Mouse (Mus musculus) retina, embryonic 14.5 days (tissue): Measurements from ENCODE around the gene Notch2.

ENCODE experiments used
- DNase-seq: peaks from one replicate; pipeline ENCODE4 v3.0.0-alpha.2; 2015; ENCODE audit warnings: low spot score

Gene Notch2

DNA sequence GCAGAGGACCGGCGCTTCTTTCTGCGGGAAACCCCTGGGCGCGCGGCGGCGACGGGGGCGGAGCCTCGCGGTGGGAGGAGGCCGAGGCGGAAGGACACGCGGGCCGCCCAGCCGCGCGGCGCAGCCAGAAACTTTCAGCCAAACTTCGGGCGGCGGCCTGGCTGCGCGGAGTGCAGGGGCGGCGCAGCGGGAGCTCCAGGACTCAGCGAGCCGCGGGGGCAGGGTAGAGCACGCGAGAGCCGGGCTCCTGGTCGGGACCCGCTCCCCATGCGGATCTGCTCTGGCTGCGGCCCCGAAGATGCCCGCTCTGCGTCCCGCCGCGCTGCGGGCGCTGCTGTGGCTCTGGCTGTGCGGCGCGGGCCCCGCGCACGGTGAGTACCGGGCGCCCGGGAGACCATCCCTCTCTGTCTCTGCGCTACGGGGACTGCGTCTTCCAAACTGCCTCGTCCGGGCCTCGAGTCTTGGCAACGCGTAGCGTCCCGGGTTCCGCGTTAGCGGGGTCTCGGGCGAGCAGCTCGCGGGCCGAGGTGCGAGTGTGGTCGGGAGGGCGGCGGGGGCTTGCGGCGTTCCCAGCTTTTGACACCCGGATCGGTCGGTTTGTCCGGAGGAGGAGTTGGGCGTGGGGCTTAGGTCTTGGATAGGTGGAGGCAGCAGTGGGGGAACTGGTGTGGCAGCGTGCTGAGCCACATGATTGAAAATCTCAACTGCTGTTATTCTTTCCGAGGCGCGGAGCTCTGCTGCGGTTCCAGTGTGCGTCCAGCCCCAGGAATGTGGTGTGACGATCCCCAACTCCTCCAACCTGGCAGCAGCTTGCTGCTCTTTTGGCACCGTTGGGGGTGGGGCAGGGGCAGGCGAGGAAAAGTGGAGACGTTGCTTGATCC is at the start of gene Notch2:
TSS of gene Notch2 (plus strand) at position 127 of the 881 bp plus-strand sequence.
- DNase-seq = peak; percentile 95

GRCm38 (mm10) chr3:97964878-97965353 is 48.4 kb upstream of the Notch2 start:
- DNase-seq = no peak

DNA sequence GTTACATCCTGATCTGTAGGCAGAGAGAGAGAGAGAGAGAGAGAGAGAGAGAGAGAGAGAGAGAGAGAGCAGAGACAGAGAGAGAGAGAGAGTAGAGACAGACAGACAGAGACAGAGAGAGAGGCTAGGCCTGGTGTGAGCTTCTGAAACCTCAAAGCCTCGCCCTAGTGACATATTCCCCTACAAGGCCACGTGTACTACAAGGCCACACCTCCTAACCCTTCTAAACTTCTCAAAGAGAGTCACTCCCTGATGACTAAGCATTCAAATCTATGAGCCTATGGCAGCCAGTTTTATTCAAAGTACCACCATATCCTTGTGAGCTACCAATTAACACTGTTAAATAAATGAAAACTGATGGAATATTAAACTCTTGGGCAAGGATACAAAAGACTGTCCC is 45.7 kb upstream of the Notch2 start:
- no peak for DNase-seq

DNA sequence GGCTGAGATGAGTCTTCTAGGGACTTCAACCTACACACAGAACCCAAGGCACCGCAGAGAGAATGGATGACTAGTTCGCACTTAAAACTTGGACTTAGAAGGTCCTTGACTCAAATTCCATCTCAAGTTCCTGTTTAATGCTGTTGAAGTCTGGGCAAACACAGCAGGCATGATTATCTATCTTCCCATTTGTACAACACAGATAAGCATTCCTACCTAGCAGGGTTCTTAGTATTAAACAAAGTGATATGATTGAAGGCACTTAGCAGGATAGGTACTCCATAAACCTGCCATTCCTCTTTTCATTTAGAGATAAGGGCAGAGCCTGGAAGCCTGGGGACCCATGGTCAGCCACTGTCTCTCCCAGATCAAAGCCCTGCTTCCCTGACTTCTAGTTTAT is 45.1 kb upstream of the Notch2 start:
- DNase-seq = no peak

DNA sequence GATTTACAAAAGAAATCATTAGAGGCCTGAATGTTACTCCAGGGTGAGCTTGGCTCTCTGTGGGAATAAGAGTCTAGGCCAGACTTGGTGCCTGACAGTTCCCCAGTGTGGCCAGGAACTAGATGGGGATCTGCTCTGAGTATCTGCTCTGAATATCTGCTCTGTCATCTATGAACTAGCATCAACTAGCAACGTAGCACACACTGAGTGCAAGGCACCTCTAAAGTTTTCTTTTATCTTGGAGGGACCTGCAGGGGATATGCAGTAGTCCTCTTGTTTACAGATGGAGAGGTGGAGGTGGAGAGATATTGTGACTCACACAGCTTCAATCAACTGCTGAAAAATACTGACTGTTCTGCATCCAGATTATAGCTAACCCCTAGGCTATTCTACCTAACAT is 44.3 kb upstream of the Notch2 start:
- no peak for DNase-seq

DNA sequence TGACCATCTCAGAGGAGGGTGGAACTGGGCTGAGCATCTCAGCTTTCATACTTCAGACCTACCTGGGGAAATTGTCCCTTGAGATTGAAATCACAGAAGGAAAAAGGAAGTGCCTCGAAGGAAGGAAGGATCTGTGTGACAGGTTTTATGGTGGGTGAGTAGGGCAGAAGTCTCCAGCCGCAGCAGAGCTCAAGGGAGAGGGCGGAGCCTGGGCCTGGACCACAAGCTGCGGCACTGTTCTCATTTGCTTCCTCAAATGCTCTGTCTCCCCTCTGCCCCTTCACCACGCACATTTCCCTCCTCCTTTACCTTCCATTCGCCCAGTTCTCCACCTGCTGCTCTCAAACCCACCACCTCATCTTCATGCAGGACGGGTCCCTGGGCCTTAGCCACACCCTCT is 42.2 kb upstream of the Notch2 start:
- no peak for DNase-seq

DNA sequence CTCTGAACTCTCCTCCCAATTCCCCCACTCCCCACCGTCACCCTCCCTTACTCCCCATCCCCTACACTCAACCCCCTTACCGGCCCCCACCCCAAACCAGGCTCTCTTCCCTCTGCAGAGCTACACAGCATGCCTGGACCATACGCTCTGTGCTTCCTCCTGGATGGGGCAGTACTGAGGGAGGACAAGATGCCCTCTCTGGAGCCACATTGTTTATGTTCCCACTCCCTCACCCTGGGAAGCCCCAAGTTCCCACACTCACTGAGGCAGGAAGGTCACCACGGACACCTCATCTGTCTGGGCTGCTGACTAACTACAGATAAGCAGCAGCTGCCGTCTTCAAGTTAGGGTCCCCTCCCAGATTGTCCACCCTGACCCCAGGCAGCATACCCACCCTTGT is 41.1 kb upstream of the Notch2 start:
- DNase-seq = no peak

DNA sequence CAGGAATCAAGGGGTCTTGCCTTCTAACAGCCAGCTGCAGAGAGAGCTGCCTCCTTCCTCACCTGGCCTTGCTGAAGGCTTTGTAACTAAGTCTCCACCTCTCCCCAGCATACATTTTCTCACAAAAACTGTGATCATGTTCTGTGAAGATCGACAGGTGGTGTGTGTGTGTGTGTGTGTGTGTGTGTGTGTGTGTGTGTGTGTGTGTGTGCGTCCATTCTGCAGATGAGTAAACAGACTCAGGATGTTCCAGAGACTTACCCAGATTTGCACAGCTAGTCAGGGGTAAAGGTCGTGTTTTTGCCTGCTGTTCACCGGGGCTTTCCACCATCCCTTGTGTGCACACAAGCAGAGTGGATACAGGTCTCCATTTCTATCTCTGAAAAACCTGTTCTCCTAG is 40.6 kb upstream of the Notch2 start:
- DNase-seq = no peak

DNA sequence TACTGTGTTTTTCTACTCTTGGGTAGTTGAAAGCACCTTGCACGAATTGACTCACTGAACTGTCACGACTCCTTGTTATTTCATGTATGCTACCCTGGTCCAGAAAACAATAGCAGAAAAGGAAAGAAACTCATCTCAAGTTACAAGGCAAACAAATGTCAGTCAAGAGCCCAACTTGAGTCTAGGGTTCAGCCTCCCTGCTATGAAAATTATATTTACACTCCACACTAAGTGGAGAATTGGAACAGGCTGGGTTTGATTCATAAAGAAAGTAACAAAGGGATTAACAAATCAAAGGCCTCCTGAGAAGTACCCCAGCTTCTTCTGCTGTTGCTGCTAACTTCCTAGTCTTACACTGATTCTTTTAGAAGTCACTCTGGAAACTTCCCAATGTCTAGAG is 40.0 kb upstream of the Notch2 start:
- DNase-seq = no peak

- no peak for DNase-seq
Observed at GRCm38 (mm10) chr3:97974197-97974770, 39.0 kb upstream of the Notch2 start.

DNA sequence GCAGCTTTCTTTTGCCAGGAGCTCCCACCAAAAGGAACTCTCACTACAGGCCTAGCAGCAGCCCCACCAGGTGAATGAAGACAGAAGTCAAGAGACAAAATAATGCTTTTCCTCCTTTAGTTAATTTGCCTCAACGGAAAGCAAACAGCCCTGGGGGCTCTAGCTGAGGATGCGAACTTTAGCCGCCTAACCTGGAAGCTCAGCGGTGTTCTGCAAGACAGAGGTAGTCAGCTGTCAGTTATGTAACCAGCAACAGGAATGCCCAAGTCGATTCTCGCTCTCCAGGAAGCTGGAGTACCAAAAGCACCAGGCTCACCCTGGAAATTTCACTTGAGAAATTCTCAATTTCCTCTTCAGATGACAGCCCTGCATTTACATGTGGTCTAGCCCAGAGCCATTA is 36.6 kb upstream of the Notch2 start:
- no peak for DNase-seq

DNA sequence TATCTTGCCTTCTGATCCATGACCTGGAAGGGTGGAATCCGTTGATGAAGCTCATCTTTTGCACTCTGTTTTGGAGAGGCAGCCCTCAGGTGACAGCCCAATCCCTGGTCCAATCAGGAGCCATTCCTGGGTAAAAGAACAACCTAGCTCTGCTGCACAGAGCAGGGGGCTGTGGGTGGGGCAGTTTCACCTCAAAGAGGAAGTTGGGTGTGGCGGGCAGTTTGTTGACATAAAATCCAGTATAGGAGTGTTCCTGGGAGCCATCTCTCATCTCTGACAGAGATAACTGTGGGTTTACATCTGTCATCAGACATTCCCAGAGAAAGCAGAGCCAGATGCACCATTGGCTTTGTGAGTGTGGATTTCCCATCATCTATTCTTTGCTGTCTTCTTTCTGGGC is 34.6 kb upstream of the Notch2 start:
- DNase-seq = no peak

DNA sequence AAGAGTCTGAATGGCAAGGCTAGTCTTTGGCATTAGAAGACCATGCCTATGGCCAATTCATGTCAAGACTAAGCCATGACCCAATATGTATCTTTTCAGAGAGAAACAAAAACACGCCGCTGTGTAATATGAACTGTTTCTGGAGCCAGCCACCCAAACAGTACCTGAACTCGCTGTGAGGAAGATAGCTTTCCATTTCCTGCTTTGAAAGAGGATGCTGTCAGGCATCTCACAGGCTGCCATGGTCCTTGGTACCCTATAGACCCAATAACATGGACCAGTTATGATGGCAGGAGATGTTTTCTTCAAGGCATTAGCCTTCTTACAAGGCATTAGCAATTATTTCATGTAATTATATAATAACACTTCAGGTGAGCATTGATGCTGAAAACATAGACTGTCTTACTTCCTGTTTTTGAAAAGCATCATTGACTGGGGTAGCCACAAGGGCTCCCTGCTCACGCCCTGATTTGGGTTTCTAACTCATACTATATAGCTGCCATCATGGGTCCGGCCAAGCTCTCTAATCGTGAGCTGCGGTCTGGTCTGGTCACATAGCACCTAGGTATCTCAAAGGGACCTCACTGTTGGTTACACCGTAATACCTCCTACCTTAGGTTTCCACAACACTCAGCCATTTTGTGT is 32.5 kb upstream of the Notch2 start:
- DNase-seq = no peak

- DNase-seq = no peak
Observed at GRCm38 (mm10) chr3:97981376-97981906, 31.9 kb upstream of the Notch2 start.

GRCm38 (mm10) chr3:97984870-97985506 is 28.3 kb upstream of the Notch2 start:
- no peak for DNase-seq

DNA sequence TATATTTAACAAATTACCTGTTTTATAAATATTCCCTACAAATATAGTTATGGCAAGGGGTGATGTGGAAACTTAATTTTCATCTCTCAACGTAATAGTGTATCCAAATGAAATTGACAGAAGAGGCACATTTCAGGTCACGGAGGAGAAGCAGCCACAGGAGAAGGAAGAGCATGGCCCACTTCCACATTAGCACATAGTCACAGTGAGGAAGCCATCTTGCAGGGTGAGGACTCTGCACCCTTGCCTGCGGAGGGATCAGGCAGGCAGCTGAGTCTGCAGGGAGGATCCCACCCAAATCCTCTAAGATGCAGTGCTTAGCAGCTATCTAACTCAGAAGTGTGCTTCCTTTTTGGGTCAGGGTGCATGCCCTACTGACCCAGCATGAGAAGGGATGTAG is 27.6 kb upstream of the Notch2 start:
- no peak for DNase-seq

DNA sequence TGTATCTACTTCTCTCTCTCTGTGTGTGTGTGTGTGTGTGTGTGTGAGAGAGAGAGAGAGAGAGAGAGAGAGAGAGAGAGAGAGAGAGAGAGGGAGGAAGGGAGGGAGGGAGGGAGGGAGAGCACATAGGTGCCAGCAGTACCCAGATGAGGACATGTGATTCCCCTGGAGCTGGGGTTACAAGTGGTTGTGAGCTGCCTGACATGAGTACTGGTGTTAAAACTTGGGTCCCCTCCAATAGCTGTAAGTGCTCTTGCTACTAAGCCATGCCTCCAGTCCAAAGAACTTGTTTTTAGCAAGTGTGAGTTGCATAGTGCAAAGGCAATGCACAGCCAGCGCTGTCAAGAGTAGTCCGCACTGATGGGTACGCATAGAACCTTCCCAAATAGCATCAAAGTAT is 26.2 kb upstream of the Notch2 start:
- no peak for DNase-seq

DNA sequence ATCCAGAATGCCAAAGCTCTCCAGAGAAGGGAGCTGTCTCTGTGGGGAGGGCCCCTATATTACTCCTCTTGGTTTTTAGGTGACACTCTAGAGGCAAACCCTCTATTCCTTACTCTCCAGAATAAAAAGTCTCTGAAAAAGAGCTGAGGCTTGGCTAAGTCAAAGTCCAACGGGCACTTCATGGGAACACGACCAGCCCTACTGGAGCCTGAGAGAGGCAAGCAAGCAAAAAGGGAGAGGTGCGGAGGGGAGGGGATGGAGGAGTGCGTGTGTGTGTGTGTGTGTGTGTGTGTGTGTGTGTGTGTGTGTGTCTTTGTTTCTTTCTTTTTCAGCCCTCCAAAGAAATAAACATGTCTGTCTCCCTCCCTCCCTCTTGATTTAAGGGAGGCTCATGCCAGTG is 24.6 kb upstream of the Notch2 start:
- no peak for DNase-seq

DNA sequence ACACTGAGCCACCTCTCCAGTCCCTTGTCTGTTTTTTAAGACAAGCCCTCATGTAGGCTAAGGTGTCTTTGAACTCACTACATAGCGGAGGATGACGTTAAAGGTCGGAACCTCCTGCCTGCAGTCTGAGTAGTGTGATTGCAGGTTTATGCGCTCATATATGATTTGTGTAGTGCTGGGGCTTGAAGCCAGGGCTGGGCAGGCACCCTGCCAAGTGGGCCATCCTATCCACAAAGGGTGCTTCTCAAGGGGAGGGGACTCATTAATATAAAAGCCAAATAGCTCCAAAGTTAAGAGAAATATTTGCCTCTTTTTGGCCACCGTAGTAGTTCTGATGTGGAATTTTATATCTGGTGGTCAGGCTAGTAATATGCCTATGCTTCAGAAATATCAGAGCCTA is 22.8 kb upstream of the Notch2 start:
- DNase-seq = no peak

GRCm38 (mm10) chr3:97992289-97992688 is 21.0 kb upstream of the Notch2 start:
- DNase-seq = no peak

- no peak for DNase-seq
Observed at GRCm38 (mm10) chr3:97993196-97993595, 20.1 kb upstream of the Notch2 start.

DNA sequence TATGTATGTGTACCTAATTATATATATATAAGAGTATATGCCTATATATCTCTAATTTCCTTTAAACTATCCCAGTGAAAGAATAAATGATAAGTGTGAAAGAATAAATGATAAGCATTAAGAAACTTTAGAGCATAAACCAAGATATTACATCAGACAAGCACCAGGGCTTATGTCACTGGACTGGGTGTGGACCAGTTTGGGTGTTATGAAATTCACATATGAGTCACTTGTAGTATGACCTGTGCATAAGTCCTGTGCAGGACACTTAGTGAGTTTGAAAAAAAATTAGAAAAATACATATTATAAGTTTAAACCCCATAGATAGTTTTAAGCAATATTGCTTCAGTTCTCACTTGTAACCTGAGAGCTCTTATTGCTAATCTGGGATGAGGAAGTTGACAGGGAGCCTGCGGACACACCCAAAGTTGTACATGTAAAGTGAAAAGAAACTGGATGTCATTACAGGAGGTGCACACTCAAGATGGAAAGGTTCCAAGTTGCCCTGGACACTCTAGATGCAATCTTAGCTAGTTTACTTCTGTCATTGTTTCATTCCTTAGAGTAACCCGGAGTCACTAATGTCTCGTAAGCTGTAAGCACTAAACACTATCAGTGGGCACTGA is 19.3 kb upstream of the Notch2 start:
- DNase-seq = no peak
